Mouse (Mus musculus) lung, postnatal 36 days (tissue): ENCODE measurements around the gene Dnaja3.
"Not testable (repeated sequence)": the region's sequence is repeated elsewhere in the genome, so short reads cannot be mapped to it uniquely, and the experiment has no call there.

Experiments
- DNase-seq: peaks from one replicate; pipeline ENCODE4 v3.0.0; 2022; ENCODE audit warnings: mixed read lengths

Gene Dnaja3

GRCm38 (mm10) chr16:4725780-4726527 lies 86.2 kb downstream of the Dnaja3 start, which contains the start of gene Hmox2:
Gene Hmox2, plus strand, starts transcription at chr16:4726361.
- DNase-seq: peak; percentile 95

DNA sequence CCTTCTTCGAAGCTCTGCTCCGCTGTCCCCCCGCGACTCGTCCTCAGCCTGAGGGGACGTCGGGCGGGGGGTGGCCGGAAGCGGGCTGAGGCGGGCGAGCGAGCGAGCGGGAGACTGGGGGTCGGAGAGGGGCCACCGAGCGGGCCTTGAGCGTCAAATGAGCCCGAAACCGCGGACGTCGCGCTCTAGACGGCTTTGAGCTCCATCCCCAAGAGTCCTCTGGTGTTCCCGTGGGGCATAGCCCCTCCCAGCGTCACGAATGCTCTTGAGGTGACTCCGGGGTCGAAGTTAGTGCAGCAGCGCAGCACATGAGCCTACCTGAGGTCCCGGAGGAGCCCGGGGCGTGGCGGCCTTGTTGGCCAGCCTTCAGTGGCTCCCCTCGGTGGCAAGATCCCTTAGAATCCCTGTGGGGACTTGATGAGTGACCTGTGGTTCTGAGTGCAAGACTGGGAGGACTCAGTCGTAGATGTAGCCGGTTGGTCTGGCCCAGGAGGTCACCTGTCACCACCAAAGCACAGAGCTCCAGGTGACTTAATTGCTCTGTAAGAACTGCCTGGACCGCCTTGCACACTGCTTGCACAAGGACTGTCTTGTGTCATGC lies 86.8 kb downstream of the Dnaja3 start:
- DNase-seq: peak; percentile 60

- DNase-seq: no peak
These were observed 87.7 kb downstream of the Dnaja3 start for GRCm38 (mm10) chr16:4727526-4727925.

GRCm38 (mm10) chr16:4727963-4728362 lies 88.2 kb downstream of the Dnaja3 start:
- peak; percentile 27 for DNase-seq

DNA sequence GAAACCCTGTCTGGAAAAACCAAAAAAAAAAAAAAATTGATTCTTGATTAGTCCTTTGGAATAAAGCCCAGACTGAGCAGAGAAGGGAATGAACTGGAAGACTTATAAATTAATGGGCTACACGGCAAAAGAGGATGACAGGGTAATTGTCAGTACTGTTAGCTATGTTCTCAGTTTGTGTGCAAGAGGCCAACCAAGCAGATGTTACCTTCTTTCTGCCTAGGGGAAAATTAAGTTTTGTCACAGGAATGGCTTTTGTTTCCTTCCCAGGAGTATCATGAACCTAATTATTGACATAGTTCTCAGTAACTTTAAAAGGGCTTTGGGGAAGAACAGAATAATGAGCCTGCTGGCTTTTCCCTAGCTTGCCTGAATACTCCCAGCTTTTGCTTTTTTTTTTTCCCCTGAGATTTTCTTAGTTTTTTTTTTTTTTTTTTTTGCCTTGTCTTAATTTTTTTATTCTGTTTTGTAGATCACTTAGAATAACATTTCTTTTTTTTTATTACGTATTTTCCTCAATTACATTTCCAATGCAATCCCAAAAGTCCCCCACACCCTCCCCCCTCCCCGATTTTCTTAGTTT lies 91.1 kb downstream of the Dnaja3 start:
- DNase-seq: no peak

GRCm38 (mm10) chr16:4736262-4736661 lies 96.5 kb downstream of the Dnaja3 start:
- DNase-seq: no peak

DNA sequence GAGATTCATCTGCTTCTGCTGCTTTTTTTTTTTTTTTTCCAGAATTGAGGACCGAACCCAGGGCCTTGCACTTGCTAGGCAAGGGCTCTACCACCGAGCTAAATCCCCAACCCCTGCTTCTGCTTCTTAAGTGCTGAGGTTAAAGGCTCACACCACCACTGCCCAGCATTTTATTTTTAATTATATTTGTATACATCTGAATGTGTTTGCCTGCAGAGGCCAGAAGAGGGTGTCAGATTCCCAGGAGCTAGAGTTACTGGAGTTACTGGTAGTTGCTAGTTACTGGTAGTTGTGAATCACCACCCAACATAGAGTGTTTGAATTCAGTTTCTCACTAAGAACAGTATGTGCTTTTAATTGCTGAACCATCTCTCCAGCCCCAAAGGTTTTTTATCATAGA lies 100.2 kb downstream of the Dnaja3 start:
- peak; percentile 23 for DNase-seq

- DNase-seq: peak; percentile 41
These were observed 102.4 kb downstream of the Dnaja3 start for GRCm38 (mm10) chr16:4742186-4742585.

DNA sequence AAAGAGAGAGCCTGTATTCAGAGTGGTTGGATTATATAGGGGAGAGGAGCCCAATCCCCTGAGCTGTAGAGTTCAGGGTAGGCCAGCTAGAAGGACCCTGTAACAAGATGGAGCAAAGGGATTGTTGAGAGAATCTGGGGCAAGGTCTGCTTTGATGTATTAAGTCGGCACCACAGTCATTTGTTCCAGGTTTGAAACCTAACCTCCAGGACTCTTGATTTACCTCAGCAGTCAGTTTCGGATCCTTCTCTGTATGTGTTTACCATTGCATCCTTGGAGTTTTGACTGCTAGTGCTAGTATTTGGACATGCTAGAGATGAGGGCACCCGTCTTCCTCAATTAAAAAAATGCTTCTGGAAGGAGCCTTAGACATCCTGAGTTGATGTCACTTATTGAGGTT lies 112.4 kb downstream of the Dnaja3 start:
- no peak for DNase-seq

DNA sequence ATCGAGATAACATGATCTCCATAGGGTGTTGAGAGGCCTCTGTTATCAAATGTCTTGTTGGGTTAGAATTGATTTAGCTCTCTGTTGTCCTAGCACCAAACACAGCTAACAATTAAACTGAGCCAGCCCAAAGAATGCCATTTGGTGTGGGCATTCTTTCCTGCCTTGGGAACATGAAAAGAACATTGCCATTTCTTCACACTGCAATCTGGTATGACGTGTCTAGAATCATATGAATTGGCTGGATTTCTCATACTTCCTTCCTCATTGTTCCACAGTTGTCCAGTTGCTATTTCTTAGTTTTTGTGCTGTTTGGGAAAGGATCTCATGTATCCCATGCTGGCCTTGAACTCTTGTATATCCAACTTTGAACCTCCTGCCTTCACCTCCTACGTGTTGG lies 114.3 kb downstream of the Dnaja3 start:
- DNase-seq: peak; percentile 35

- not testable (repeated sequence) for DNase-seq
These were observed 117.0 kb downstream of the Dnaja3 start for GRCm38 (mm10) chr16:4756660-4757335.
